Mouse (Mus musculus): ENCODE results near the gene Rbl2. TPM values are rescaled to one million over a fixed set of nuclear protein-coding genes. Genes with fewer than 3 reads are reported as not detected.
A peak's percentile ranks its signal among the peaks of the same experiment; 100 is the strongest.

The Rbl2 gene
- polyA plus RNA-seq, 1 experiment from 2014 or later = 26.6 TPM

GRCm38 (mm10) chr8:91149298-91149697 lies 79.4 kb downstream of the Rbl2 start:
- H3K9me3 ChIP-seq (ENCODE audit: control insufficient read depth, low read length) = no peaks in the 10 kb centered on the region
- no peaks in the 10 kb centered on the region for H3K36me3 ChIP-seq (ENCODE audit: control insufficient read depth, insufficient read depth)
- no peak overlapping the region for H3K4me2 ChIP-seq (ENCODE audit: low read length)
- no peak overlapping the region for H3K27ac ChIP-seq (ENCODE audit: low read length)
- WGBS = 72% methylated on average over 3 of the region's 3 CpGs
- H3K27me3 ChIP-seq (replicated peaks; ENCODE audit: control insufficient read depth, insufficient read depth, low read length) = no peaks in the 10 kb centered on the region
- H3K9ac ChIP-seq (replicated peaks; ENCODE audit: low read depth, low read length) = no peak overlapping the region
- no peak for ATAC-seq
- H3K4me1 ChIP-seq (replicated peaks; ENCODE audit: control insufficient read depth, insufficient read depth, low read length) = no peaks in the 10 kb centered on the region
- H3K4me3 ChIP-seq (replicated peaks; ENCODE audit: low read length) = no peak overlapping the region

DNA sequence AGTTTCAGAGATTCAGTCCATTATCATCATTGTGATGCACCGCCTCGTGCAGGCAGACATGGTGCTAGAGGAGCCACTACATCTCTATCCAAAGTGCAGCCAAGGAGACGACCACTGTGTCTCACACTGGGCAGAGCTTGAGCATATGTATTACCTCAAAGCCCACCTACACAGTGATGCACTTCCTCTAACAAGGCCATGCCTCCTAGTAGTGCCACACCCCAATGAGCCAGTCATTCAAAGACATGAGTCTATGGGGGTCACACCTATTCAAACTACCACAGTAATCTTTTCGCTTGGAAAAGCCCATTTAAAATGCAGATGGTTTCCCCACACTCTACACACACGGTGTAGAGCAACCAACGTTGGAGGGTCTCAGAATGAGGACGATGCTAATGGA lies 81.7 kb downstream of the Rbl2 start:
- no peaks in the 10 kb centered on the region for H3K36me3 ChIP-seq (ENCODE audit: control insufficient read depth, insufficient read depth)
- H3K4me1 ChIP-seq (replicated peaks; ENCODE audit: control insufficient read depth, insufficient read depth, low read length) = no peaks in the 10 kb centered on the region
- no peaks in the 10 kb centered on the region for H3K27me3 ChIP-seq (replicated peaks; ENCODE audit: control insufficient read depth, insufficient read depth, low read length)
- H3K9me3 ChIP-seq (ENCODE audit: control insufficient read depth, low read length) = 0 out of 2 replicates have a peak, but pooled peaks cover 3% of the 10 kb centered on the region
- 92% methylated on average over 7 of the region's 7 CpGs for WGBS
- H3K9ac ChIP-seq (replicated peaks; ENCODE audit: low read depth, low read length) = no peak overlapping the region
- ATAC-seq = no peak
- no peak overlapping the region for H3K27ac ChIP-seq (ENCODE audit: low read length)
- H3K4me2 ChIP-seq (ENCODE audit: low read length) = no peak overlapping the region
- H3K4me3 ChIP-seq (replicated peaks; ENCODE audit: low read length) = no peak overlapping the region

DNA sequence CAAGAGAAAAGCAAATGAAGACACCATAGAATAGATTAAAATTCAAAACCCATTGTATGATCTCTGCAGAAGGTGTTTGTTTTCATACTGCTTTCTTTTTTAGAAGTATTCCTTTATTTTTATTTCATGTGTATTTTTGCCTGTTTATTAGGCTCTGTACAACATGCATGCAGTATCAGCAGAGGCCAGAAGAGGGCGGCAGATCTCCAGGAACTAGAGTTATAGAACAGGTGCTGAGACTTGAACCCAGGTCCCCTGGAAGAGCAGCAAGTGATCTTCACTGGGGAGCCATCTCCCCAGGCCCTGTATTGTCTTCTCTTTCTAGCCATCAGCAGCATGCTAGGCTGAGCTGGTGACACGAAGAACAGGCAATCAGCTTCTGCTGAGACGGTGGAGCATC lies 84.0 kb downstream of the Rbl2 start:
- 90% methylated on average over 3 of the region's 3 CpGs for whole genome bisulfite sequencing
- 0 out of 2 replicates have a peak, but pooled peaks cover 3% of the 10 kb centered on the region for H3K9me3 ChIP-seq (ENCODE audit: control insufficient read depth, low read length)
- no peak for ATAC-seq
- H3K4me1 ChIP-seq (replicated peaks; ENCODE audit: control insufficient read depth, insufficient read depth, low read length) = no peaks in the 10 kb centered on the region
- no peak overlapping the region for H3K9ac ChIP-seq (replicated peaks; ENCODE audit: low read depth, low read length)
- no peak overlapping the region for H3K4me3 ChIP-seq (replicated peaks; ENCODE audit: low read length)
- H3K27ac ChIP-seq (ENCODE audit: low read length) = no peak overlapping the region
- no peaks in the 10 kb centered on the region for H3K27me3 ChIP-seq (replicated peaks; ENCODE audit: control insufficient read depth, insufficient read depth, low read length)
- no peaks in the 10 kb centered on the region for H3K36me3 ChIP-seq (ENCODE audit: control insufficient read depth, insufficient read depth)
- no peak overlapping the region for H3K4me2 ChIP-seq (ENCODE audit: low read length)

- 42% methylated on average over 6 of the region's 6 CpGs for WGBS
- ATAC-seq = no peak
- Histone ChIP-seq H3K27ac (ENCODE audit: low read length) (no peak overlapping the region), H3K9ac (replicated peaks; ENCODE audit: low read depth, low read length) (no peak overlapping the region), H3K4me3 (replicated peaks; ENCODE audit: low read length) (no peak overlapping the region), H3K27me3 (replicated peaks; ENCODE audit: control insufficient read depth, insufficient read depth, low read length) (no peaks in the 10 kb centered on the region), H3K4me1 (replicated peaks; ENCODE audit: control insufficient read depth, insufficient read depth, low read length) (peaks cover under 1% of the 10 kb centered on the region), H3K9me3 (ENCODE audit: control insufficient read depth, low read length) (0 out of 2 replicates have a peak, but pooled peaks cover 3% of the 10 kb centered on the region), H3K4me2 (ENCODE audit: low read length) (no peak overlapping the region), H3K36me3 (ENCODE audit: control insufficient read depth, insufficient read depth) (no peaks in the 10 kb centered on the region)
These were observed 84.7 kb downstream of the Rbl2 start for GRCm38 (mm10) chr8:91154564-91154963.

DNA sequence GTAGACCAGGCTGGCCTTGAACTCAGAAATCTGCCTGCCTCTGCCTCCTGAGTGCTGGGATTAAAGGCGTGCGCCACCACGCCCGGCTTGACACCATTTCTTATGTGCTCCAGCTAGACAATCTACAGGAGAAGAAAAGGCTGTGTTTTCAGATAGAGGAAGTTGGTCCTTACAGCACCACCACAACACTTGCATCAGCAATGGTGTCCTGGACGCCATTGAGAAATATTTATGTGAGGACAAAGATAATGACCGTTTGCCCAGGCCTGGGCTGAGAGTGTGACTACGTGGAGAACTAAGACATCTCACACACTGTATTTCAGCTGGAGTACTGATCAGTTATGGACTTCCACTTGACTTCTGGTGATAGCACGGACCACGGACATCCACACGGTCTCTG lies 88.8 kb downstream of the Rbl2 start:
- Histone ChIP-seq H3K9ac (replicated peaks; ENCODE audit: low read depth, low read length) (no peak overlapping the region), H3K27ac (ENCODE audit: low read length) (no peak overlapping the region), H3K36me3 (ENCODE audit: control insufficient read depth, insufficient read depth) (no peaks in the 10 kb centered on the region), H3K4me3 (replicated peaks; ENCODE audit: low read length) (no peak overlapping the region), H3K4me2 (ENCODE audit: low read length) (no peak overlapping the region), H3K4me1 (replicated peaks; ENCODE audit: control insufficient read depth, insufficient read depth, low read length) (peaks cover 9% of the 10 kb centered on the region), H3K27me3 (replicated peaks; ENCODE audit: control insufficient read depth, insufficient read depth, low read length) (no peaks in the 10 kb centered on the region), H3K9me3 (ENCODE audit: control insufficient read depth, low read length) (0 out of 2 replicates have a peak, but pooled peaks cover 3% of the 10 kb centered on the region)
- 95% methylated on average over 10 of the region's 10 CpGs for WGBS
- no peak for ATAC-seq

DNA sequence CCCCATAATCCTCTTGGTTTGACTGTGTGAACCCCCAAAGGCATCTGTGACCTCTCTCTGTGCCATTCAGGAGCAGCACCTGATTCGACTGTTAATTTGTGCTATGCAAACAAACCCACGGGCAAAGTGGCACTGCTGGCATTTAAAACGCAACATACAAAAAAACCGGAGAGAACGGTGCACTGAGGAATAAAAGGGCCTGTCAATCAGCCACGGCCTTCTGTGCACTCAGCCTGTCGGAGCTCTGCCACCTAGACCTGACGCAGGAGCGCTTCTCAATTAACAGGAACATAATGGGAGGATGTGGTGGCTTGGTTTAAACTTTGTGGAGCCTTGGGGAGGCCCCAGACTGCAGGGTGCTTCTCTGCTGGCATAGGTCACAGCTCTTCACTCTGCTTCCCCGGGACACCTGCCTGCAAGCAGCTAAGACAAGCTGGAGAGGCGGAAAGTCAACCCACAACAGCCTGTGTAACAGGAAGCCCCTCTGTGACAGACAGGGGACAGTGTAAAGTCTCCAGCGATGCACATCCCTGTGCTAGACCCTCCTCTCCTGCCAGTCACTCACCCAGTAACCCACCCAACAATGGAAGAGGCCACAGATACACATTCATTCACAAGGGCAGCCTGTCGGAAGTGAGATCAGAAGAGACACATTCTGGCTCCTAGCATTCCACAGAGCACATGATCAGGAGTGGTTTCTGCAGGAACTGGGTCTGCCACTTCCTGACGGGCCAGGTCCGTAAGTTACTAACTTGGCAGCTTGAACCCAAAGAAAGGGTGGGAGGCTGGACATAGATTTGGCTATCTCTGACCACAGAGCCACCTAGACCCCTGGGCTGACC lies 90.3 kb downstream of the Rbl2 start:
- Histone ChIP-seq H3K27me3 (replicated peaks; ENCODE audit: control insufficient read depth, insufficient read depth, low read length) (no peaks in the 10 kb centered on the region), H3K4me2 (ENCODE audit: low read length) (no peak overlapping the region), H3K36me3 (ENCODE audit: control insufficient read depth, insufficient read depth) (no peaks in the 10 kb centered on the region), H3K27ac (ENCODE audit: low read length) (no peak overlapping the region), H3K9ac (replicated peaks; ENCODE audit: low read depth, low read length) (no peak overlapping the region), H3K9me3 (ENCODE audit: control insufficient read depth, low read length) (0 out of 2 replicates have a peak, but pooled peaks cover 3% of the 10 kb centered on the region), H3K4me3 (replicated peaks; ENCODE audit: low read length) (no peak overlapping the region), H3K4me1 (replicated peaks; ENCODE audit: control insufficient read depth, insufficient read depth, low read length) (peaks cover 9% of the 10 kb centered on the region)
- ATAC-seq = peak; percentile 40
- WGBS = 18% methylated on average over 15 of the region's 15 CpGs

- Histone ChIP-seq H3K9ac (replicated peaks; ENCODE audit: low read depth, low read length) (no peak overlapping the region), H3K9me3 (ENCODE audit: control insufficient read depth, low read length) (no peaks in the 10 kb centered on the region), H3K4me3 (replicated peaks; ENCODE audit: low read length) (no peak overlapping the region), H3K36me3 (ENCODE audit: control insufficient read depth, insufficient read depth) (no peaks in the 10 kb centered on the region), H3K27me3 (replicated peaks; ENCODE audit: control insufficient read depth, insufficient read depth, low read length) (no peaks in the 10 kb centered on the region), H3K27ac (ENCODE audit: low read length) (peak overlapping the region; percentile 33; the same call in 1 of the 2 replicates), H3K4me1 (replicated peaks; ENCODE audit: control insufficient read depth, insufficient read depth, low read length) (peaks cover 13% of the 10 kb centered on the region), H3K4me2 (ENCODE audit: low read length) (no peak overlapping the region)
- ATAC-seq = no peak
- 81% methylated on average over 6 of the region's 6 CpGs for WGBS
These were observed 100.3 kb downstream of the Rbl2 start for GRCm38 (mm10) chr8:91170152-91170551.

DNA sequence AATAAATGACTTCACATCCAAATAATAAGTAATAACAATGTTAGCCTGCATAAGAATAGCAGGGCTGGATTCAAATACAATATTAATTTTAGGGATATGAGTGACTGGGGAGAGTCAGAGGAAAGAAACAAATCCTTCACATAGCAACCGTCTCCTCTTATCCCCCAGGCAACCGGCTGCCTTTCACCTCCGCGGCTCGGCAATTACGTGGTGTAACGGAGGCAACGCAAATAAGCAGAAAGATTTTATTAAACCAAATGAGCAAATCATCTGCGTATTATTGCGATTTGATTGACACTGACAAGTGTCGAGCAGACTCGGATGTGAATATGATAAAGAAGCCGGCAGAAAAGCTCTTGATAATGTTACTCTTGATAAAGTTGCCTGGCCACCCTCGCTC lies 101.1 kb downstream of the Rbl2 start:
- WGBS = 14% methylated on average over 14 of the region's 14 CpGs
- Histone ChIP-seq H3K4me3 (replicated peaks; ENCODE audit: low read length) (0 out of 2 replicates have a peak overlapping the region, but pooled peaks have one; percentile 15), H3K36me3 (ENCODE audit: control insufficient read depth, insufficient read depth) (no peaks in the 10 kb centered on the region), H3K4me1 (replicated peaks; ENCODE audit: control insufficient read depth, insufficient read depth, low read length) (peaks cover 13% of the 10 kb centered on the region), H3K27me3 (replicated peaks; ENCODE audit: control insufficient read depth, insufficient read depth, low read length) (no peaks in the 10 kb centered on the region), H3K9me3 (ENCODE audit: control insufficient read depth, low read length) (no peaks in the 10 kb centered on the region), H3K9ac (replicated peaks; ENCODE audit: low read depth, low read length) (no peak overlapping the region), H3K4me2 (ENCODE audit: low read length) (peak overlapping the region; percentile 22), H3K27ac (ENCODE audit: low read length) (no peak overlapping the region)
- ATAC-seq = peak; percentile 73

DNA sequence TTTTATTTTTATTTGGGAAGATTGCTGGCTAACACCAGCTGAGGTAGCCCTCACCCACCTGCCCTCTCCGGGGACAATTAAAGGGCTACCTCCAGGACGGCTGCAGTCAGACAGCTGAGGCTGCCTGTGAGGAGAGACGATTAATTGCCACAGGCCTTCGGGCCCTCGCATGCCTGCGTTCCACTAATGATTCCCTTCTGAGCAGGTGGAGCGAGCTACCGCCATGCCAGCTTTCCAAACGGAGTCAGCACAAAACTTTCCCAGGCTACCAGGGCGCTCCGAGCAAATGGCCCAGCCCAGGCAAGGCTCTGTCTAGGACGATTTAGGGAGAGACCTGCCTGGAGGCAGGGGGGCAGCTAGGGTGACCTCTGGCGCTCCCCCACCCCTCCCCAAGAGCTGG lies 101.7 kb downstream of the Rbl2 start:
- ATAC-seq = peak; percentile 43
- H3K27ac ChIP-seq (ENCODE audit: low read length) = no peak overlapping the region
- no peak overlapping the region for H3K9ac ChIP-seq (replicated peaks; ENCODE audit: low read depth, low read length)
- peaks cover 13% of the 10 kb centered on the region for H3K4me1 ChIP-seq (replicated peaks; ENCODE audit: control insufficient read depth, insufficient read depth, low read length)
- H3K9me3 ChIP-seq (ENCODE audit: control insufficient read depth, low read length) = no peaks in the 10 kb centered on the region
- no peak overlapping the region for H3K4me2 ChIP-seq (ENCODE audit: low read length)
- no peaks in the 10 kb centered on the region for H3K36me3 ChIP-seq (ENCODE audit: control insufficient read depth, insufficient read depth)
- WGBS = 27% methylated on average over 13 of the region's 13 CpGs
- H3K27me3 ChIP-seq (replicated peaks; ENCODE audit: control insufficient read depth, insufficient read depth, low read length) = no peaks in the 10 kb centered on the region
- no peak overlapping the region for H3K4me3 ChIP-seq (replicated peaks; ENCODE audit: low read length)
